Mouse (Mus musculus): ENCODE measurements around the gene Irgm1. TPM values are rescaled to one million over a fixed set of nuclear protein-coding genes. Genes with fewer than 3 reads are reported as not detected.
"Not testable (repeated sequence)": the region's sequence is repeated elsewhere in the genome, so short reads cannot be mapped to it uniquely, and the experiment has no call there.

Gene Irgm1
- total RNA-seq, 2 experiments from 2014 or later, result 12.9 to 15.7 TPM

DNA sequence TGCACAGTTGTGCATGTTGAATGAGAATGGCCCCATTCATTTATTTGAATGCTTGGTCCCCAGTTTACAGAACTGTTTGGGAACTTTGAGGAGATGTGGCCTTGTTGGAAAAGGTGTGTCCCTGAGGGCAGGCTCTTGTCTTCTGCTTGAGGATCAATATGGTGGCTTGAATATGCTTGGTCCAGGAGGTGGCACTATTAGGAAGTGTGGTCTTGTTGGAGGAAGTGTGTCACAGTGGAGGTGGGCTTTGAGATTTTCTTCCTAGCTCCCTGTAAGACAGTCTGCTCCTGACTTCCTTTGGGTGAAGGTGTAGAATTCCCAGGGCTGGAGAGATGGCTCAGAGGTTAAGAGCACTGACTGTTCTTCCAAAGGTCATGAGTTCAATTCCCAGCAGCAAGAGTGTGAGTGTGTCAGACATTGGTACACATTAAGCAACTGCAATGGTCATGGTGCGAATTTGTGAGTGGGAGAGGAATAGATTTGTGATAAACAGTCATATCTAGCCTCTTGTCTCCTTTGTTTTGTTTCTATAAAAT lies 8.6 kb downstream of the Irgm1 start:
- DNase-seq (ENCODE audit: low spot score), result no peak

GRCm38 (mm10) chr11:48859014-48859413 lies 12.5 kb downstream of the Irgm1 start:
- peak; percentile 72 for DNase-seq (ENCODE audit: low spot score)

DNA sequence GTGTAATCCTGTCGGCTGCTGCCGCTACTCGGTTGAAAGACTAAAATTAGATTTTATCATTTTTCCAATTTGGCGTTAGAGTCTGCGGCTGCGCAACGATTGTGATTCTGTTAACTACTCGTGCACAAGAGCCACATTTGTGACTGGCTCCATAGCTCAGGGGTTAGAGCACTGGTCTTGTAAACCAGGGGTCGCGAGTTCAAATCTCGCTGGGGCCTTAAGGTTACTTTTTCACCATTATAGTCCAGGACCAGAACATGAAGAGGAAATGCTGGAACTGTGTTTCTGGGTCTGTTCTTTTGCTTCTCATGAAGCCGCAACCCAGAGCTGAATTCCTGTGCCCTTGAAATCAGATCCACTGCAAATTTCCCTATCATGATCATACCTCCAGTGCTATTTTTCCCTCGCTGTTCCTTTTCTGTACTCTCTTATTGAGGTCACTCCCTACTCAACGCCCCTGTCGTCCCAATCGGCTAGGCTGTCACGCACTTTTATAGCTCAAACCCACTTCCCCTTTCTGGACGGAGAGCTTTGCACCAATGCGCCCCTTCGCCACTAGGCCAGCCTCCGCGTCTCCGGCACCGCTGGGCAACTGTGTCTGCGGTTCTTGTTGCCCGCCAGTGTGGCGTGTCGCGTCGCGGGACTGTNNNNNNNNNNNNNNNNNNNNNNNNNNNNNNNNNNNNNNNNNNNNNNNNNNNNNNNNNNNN lies 17.9 kb downstream of the Irgm1 start:
- DNase-seq (ENCODE audit: low spot score), result peak; percentile 91

GRCm38 (mm10) chr11:48852624-48853473 lies 18.6 kb downstream of the Irgm1 start:
- no peak for DNase-seq (ENCODE audit: low spot score)

DNA sequence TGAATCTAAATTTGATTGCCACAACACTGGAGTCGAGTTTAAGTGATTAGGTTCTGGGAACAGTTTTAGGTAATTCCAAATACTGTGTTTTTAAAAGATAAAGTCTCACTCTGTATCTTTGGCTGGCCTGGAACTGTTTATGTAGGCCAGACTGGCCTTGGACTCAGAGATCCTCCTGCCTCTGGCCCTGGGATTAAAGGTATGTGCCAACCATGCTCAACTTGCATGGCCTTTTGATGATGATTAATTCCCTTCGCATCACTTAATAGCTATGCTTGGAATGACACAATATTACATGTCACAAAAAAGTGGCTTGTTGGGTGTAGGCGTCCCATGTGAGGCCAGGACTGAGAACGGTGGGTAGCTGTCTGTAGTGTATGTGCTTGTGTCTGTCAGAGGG lies 19.3 kb downstream of the Irgm1 start:
- no peak for DNase-seq (ENCODE audit: low spot score)

DNA sequence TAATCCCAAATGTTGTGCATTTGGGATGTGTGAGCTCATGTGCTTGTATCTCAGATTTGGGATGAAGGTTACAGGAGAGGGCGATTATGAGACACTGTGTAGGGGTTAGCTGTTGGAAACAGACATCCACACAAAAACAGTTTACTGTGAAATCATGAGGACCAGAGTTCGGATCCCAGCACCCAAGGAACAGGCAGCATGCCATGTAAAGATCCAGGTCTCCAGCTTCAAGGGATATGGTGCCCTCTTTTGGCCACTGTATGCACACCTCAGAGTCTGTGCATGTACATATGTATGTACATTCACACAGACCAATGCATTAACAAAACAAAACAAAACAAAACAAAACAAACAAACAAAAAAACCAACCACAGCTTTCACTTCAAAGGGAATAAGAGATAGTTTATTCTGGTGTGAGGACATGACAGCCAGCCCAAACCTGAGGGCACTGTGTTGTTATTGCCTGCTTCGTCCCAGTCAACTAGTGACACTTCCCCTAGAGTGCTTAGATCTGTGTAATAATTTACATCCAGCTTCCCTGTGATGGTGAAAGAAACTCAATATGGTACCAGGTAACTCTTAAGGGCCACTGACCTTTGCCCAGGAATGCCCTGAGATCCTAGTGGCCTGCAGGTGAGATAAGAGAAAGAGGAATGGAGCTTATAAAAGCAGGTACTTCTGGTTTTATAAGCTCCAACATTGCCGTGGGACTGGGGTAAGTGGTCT lies 20.1 kb downstream of the Irgm1 start:
- DNase-seq (ENCODE audit: low spot score), result no peak

GRCm38 (mm10) chr11:48850240-48850639 lies 21.2 kb downstream of the Irgm1 start:
- no peak for DNase-seq (ENCODE audit: low spot score)

DNA sequence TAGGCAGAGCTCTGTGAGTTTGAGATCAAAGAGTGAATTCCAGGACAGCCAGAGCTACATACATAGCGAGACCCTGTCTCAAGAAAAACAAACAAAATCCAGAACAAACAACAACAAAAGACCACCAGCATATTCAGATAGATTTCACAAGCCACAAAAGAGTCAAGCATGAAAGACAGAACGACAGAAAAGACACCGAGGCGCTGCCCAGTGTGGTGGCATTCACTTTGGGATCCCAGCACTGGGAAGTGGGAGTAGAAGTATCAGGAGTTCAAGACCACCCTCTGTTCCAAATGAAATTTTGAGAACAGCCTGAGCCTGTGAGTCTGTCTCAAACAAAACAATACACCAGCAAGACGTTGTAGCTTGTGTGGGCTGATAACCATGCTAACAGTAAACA lies 24.6 kb downstream of the Irgm1 start:
- DNase-seq (ENCODE audit: low spot score), result no peak

DNA sequence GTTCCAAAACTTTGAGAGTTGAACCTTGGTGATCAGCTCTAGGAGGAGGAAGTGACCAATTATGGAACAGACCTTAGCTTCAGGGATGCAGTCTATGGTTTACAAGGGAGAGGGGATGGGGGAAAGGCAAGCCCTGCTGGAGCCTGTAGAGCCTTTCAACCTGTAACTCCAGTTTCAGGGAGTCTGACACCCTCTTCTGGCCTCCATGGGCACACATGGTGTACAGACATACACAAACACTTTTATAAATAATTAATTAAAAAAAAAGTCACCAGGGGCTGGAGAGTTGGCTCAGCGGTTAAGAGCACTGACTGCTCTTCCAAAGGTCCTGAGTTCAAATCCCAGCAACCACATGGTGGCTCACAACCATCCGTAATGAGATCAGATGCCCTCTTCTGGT lies 25.1 kb downstream of the Irgm1 start:
- DNase-seq (ENCODE audit: low spot score), result not testable (repeated sequence)

DNA sequence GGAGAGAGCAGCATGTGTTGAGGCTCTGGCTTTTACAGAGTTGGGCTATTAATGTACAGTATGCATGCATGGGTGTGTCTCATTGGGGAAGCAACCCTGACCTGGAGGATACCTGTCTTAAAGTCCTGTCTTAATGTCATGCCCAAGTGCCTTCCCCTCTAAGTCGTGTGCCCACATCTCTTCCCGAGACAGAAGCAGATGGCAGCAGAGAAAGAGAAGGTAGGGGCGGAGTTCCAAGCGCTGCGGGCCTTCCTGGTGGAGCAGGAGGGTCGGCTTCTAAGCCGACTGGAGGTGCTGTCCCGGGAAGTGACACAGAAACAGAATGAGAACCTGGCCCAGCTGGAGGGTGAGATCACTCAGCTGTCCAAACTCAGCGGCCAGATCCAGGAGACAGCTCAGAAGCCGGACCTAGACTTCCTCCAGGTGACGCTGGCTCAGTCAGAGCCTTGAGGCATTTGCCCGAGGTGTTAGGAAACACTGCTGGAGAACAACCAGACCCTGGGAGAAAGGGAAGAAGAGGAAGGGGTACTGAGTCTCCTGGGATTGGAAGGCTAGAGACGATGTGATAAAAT lies 26.2 kb downstream of the Irgm1 start:
- DNase-seq (ENCODE audit: low spot score), result peak; percentile 52

- no peak for DNase-seq (ENCODE audit: low spot score)
Observed at GRCm38 (mm10) chr11:48844309-48844708, 27.2 kb downstream of the Irgm1 start.

DNA sequence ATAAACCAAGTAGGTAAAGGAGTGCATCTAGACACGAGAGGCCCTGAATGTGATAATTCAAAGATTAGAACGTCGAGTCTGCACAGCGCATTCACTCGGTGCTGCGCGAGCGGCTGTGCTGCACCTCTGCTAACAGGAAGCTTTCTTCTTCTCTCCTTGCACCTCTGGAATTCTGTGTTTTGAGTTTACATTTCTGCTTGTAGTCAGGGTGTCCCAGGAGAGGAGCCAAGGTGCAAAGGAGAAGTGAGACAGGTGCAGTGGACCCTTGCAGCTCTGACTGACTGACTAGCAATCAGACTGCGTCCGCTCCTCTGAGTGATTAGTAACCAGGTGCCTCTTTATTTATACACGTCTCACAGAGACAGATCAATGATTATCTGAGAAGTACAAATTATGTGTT lies 28.3 kb downstream of the Irgm1 start:
- no peak for DNase-seq (ENCODE audit: low spot score)

- DNase-seq (ENCODE audit: low spot score), result no peak
Observed at GRCm38 (mm10) chr11:48842378-48842792, 29.1 kb downstream of the Irgm1 start.

DNA sequence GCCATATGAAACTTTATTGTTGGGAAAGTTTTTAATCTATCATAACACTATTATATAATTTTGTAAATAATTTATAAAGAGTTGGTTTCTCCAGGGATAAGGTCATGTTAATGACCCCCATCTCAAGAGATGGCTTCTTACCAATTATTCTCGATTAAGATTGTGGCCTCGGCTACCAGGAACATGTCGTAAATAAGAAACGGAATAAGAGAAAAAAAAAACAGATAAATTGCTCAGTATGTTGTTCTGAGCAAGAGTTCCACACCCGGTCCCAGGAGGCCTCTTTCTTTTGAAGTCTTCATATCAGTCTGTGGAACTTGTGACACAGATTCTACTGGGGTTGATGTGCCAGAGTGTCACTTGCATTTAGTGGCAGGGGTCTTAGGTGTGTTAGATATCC lies 30.3 kb downstream of the Irgm1 start:
- no peak for DNase-seq (ENCODE audit: low spot score)

GRCm38 (mm10) chr11:48840805-48841204 lies 30.7 kb downstream of the Irgm1 start:
- no peak for DNase-seq (ENCODE audit: low spot score)

- no peak for DNase-seq (ENCODE audit: low spot score)
Observed at GRCm38 (mm10) chr11:48838879-48839680, 32.4 kb downstream of the Irgm1 start.

GRCm38 (mm10) chr11:48838181-48838797 lies 33.2 kb downstream of the Irgm1 start:
- DNase-seq (ENCODE audit: low spot score), result no peak

- DNase-seq (ENCODE audit: low spot score), result peak; percentile 57
Observed at GRCm38 (mm10) chr11:48837310-48838180, 33.9 kb downstream of the Irgm1 start.

DNA sequence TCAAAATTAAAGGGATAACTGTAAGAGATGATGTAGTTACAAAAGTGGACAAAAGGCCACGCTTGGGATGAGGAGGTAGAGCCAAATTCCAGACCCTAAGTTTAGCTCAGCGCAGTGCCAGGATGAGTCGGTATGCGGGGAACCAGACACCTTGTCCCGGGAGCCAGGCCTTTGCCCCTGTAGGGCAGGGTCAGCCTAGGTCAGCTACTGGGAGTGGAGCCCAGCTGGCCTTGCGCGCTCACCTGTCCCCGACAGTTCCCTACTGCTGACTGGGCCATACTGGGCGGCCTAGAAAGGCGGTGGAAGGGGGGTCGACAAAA lies 34.5 kb downstream of the Irgm1 start:
- DNase-seq (ENCODE audit: low spot score), result peak; percentile 87

All from gastrocnemius, adult 18-20 months (tissue).